Mouse (Mus musculus): Measurements from ENCODE around the gene Mtmr10.

DNA sequence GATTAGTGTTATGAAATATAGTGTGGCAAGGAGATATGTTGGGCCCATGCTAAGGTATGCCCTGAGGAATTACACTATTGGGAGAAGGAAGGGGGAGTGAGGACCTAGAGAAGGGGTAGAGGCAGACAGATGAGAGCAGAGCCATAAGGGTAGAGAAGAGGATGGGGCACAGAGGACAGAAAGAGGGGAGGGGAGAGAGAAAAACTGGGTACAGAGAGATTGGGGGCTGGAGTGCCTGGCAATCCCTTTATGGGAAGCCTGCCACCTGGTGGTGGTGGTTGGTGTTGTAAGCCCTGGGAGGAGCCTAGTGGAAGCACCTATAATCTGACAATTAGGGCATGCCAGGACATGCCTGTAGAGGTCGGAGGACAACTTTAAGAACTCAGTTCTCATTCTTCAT lies 39.4 kb downstream of the Mtmr10 start:
- TF ChIP-seq CHD2 (IDR thresholded peaks at IDR 0.05; ENCODE audit: low read depth, low read length): no peak
- TF ChIP-seq ZC3H11A (IDR thresholded peaks at IDR 0.05; ENCODE audit: borderline replicate concordance, low read depth, low read length): peak; percentile 29; the same call in 1 of the 2 replicates

All from ES-E14 (cell line).